Mouse (Mus musculus) limb, embryonic 11.5 days (tissue): ENCODE measurements around the gene Fyb. TPM values are rescaled to one million over a fixed set of nuclear protein-coding genes. Genes with fewer than 3 reads are reported as not detected.

Source experiments
- ATAC-seq: fragments of 200-750 bp; cut with Nextera tagmentation; 2 replicates; pipeline ENCODE4 v1.8.0; 2017; ENCODE audit warnings: low read depth; ENCODE audit not compliant: insufficient number of reproducible peaks, low FRiP score, low TSS enrichment
- DNase-seq: peaks from one replicate; pipeline ENCODE4 v3.0.0-alpha.2; 2015; ENCODE audit warnings: low spot score
- H3K27ac ChIP-seq: fragments of 300-500 bp; sonication (generic); replicated peaks from 2 replicates; pipeline ENCODE4 v1.5.1; 2014; ENCODE audit warnings: low read depth, mild to moderate bottlenecking, low read length
- H3K27me3 ChIP-seq: fragments of 300-500 bp; sonication (generic); 2 replicates; pipeline ENCODE4 v1.6.1; 2014; ENCODE audit warnings: mild to moderate bottlenecking, low read length, mixed read lengths; ENCODE audit not compliant: control insufficient read depth, insufficient read depth
- H3K36me3 ChIP-seq: fragments of 300-500 bp; sonication (generic); 2 replicates; pipeline ENCODE4 v1.6.1; 2014; ENCODE audit warnings: mild to moderate bottlenecking, low read length, moderate library complexity, mixed read lengths; ENCODE audit not compliant: control insufficient read depth, insufficient read depth
- H3K4me1 ChIP-seq: fragments of 300-500 bp; sonication (generic); 2 replicates; pipeline ENCODE4 v1.6.1; 2014; ENCODE audit warnings: low read length, mixed read lengths; ENCODE audit not compliant: control insufficient read depth, insufficient read depth
- H3K4me2 ChIP-seq: fragments of 300-500 bp; sonication (generic); 2 replicates; pipeline ENCODE4 v1.6.1; 2014; ENCODE audit warnings: low read depth, mild to moderate bottlenecking, moderate library complexity; ENCODE audit not compliant: severe bottlenecking
- H3K4me3 ChIP-seq: fragments of 300-500 bp; sonication (generic); 2 replicates; pipeline ENCODE4 v1.5.1; 2014; ENCODE audit warnings: low read depth, low read length
- H3K9ac ChIP-seq: fragments of 300-500 bp; sonication (generic); 2 replicates; pipeline ENCODE4 v1.6.1; 2014; ENCODE audit warnings: mild to moderate bottlenecking, low read length
- H3K9me3 ChIP-seq: fragments of 300-500 bp; sonication (generic); 2 replicates; pipeline ENCODE4 v1.6.1; 2016; ENCODE audit warnings: low read length; ENCODE audit not compliant: control insufficient read depth
- WGBS: fragments of 180-500 bp; shearing (Covaris S2); extraction: QIAGEN DNeasy Blood & Tissue Kit; methylation state at CpG from one replicate; pipeline ENCODE4 v1.1.7; 2014; 5-methylcytosine and 5-hydroxymethylcytosine counted together
- polyA plus RNA-seq: library from polyadenylated mRNA; unstranded; fragments of >200 nt; fragmentation: Nextera tagmentation; extraction: Ambion mirVana; gene quantifications from 2 replicates; pipeline ENCODE4 v1.2.1, GENCODE M21; 2014

Gene Fyb
- polyA plus RNA-seq, 1 experiment from 2014 or later, result 3.3 TPM

DNA sequence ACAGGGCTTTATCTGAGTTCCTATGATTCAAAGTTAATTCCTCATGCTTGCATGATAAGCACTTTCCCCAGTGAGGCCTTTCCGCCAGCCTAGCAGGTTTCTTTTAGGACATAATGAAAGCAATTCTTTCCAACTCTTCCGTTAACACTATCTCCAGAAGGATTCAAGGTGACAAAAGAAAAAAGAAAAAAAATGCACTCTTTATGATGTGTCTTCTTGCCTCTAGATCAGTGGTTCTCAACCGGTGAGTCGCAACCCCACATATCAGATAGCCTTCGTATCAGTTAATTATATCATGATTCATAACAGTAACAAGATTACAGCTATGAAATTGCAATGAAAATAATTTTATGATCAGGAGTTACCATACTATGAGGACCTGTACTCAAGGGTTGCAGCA is 45.3 kb downstream of the Fyb start:
- Histone ChIP-seq H3K4me3 (no peak overlapping the region), H3K27me3 (no peaks in the 10 kb centered on the region), H3K4me2 (no peak overlapping the region), H3K9ac (no peak overlapping the region), H3K27ac (no peak overlapping the region), H3K9me3 (no peaks in the 10 kb centered on the region), H3K36me3 (no peaks in the 10 kb centered on the region), H3K4me1 (no peaks in the 10 kb centered on the region)
- ATAC-seq (no peak), DNase-seq (no peak)
- 94% methylated on average over 5 of the region's 5 CpGs for WGBS

DNA sequence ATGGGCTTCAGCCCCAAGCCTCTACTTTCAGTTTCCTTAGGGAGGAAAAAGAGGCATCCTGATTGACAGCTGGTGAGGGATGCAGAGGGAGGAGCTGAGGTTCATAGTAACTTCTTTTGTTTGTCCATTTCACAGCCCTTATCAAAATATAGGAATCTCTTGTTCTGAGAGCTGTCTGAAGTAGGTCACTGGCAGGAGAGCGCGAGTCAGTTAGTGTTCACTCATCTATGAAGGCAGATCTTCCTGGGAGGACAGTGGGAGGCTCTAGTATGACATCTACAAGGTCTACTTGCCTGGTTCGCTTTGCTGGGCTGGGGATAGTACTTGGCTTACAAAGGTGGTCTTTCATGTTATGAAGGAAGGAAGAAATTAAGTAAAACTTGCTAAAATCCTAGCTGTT is 46.0 kb downstream of the Fyb start:
- Histone ChIP-seq H3K27ac (no peak overlapping the region), H3K4me2 (no peak overlapping the region), H3K36me3 (no peaks in the 10 kb centered on the region), H3K27me3 (no peaks in the 10 kb centered on the region), H3K9ac (no peak overlapping the region), H3K4me3 (no peak overlapping the region), H3K9me3 (no peaks in the 10 kb centered on the region), H3K4me1 (no peaks in the 10 kb centered on the region)
- DNase-seq (no peak), ATAC-seq (no peak)
- 88% methylated on average over 3 of the region's 3 CpGs for WGBS

DNA sequence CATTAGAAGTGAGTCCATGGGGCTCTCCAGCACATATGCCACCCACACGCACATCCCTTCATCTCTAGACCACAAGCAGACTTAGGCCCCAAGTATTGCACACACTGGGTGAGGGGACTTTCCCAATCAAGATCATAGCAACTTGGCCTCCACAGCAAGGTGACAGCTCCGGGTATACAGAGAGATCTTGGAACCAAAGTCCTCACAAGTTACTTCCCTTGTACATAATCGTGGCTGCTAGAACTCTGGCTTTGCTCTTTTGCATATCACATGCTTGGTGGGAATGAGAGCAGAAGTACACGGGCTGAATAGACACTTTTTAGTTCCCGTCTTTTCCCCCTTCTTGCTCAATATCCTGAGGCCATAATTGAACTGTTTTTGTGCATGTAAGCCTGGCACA is 46.4 kb downstream of the Fyb start:
- Histone ChIP-seq H3K27ac (no peak overlapping the region), H3K36me3 (no peaks in the 10 kb centered on the region), H3K9ac (no peak overlapping the region), H3K27me3 (no peaks in the 10 kb centered on the region), H3K4me1 (no peaks in the 10 kb centered on the region), H3K4me3 (no peak overlapping the region), H3K4me2 (no peak overlapping the region), H3K9me3 (no peaks in the 10 kb centered on the region)
- DNase-seq, result no peak
- WGBS, result 78% methylated on average over 5 of the region's 5 CpGs
- ATAC-seq, result no peak

DNA sequence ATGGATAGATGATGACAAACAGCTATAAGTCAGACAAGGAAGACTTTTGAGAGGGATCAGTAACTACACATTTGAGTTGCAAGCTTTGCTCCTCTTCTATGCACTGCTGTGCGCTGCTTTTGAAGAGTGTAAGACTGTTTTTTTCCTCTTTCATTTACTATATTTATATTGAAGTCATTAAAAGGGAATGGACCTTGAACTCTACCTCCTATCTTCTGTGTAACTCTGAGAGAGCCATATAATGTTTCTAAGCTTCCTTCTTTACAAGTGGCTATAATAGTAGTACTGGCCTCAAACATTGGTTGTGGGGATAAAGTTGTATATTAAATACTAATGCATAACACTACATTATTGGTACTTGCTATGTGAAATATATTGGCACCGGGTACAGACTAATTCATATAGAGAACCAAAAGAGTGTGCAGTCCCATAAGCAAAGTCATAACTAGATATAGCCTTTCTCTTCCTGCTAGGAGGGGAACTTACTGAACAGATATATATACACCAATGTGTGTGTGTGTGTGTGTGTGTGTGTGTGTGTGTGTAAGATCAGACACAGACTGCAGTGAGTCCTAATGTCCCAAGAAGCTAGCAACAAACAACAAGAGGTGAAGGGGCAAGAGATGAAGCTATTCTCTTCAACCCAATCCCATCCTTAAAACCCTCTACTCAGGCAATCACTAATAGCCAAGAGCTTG is 47.7 kb downstream of the Fyb start:
- H3K36me3 ChIP-seq, result no peaks in the 10 kb centered on the region
- no peak for ATAC-seq
- H3K4me2 ChIP-seq, result no peak overlapping the region
- WGBS, result 89% methylated on average over 2 of the region's 2 CpGs
- H3K9me3 ChIP-seq, result no peaks in the 10 kb centered on the region
- H3K4me1 ChIP-seq, result no peaks in the 10 kb centered on the region
- H3K27me3 ChIP-seq, result no peaks in the 10 kb centered on the region
- H3K27ac ChIP-seq, result no peak overlapping the region
- DNase-seq, result no peak
- H3K9ac ChIP-seq, result no peak overlapping the region
- no peak overlapping the region for H3K4me3 ChIP-seq

- Histone ChIP-seq H3K4me3 (no peak overlapping the region), H3K27ac (no peak overlapping the region), H3K4me1 (no peaks in the 10 kb centered on the region), H3K9me3 (no peaks in the 10 kb centered on the region), H3K4me2 (no peak overlapping the region), H3K36me3 (no peaks in the 10 kb centered on the region), H3K27me3 (no peaks in the 10 kb centered on the region), H3K9ac (no peak overlapping the region)
- DNase-seq (peak; percentile 74), ATAC-seq (peak; percentile 73; the same call in 1 of the 2 replicates)
- 7% methylated on average over 7 of the region's 7 CpGs for WGBS
These were observed 48.2 kb downstream of the Fyb start for GRCm38 (mm10) chr15:6570876-6571275.

GRCm38 (mm10) chr15:6574283-6574960 is 51.8 kb downstream of the Fyb start:
- H3K9me3 ChIP-seq, result no peaks in the 10 kb centered on the region
- no peak overlapping the region for H3K9ac ChIP-seq
- no peak for ATAC-seq
- no peak overlapping the region for H3K27ac ChIP-seq
- DNase-seq, result no peak
- no peaks in the 10 kb centered on the region for H3K4me1 ChIP-seq
- 65% methylated on average over 5 of the region's 5 CpGs for WGBS
- no peaks in the 10 kb centered on the region for H3K36me3 ChIP-seq
- H3K4me3 ChIP-seq, result no peak overlapping the region
- H3K27me3 ChIP-seq, result no peaks in the 10 kb centered on the region
- H3K4me2 ChIP-seq, result no peak overlapping the region

GRCm38 (mm10) chr15:6577971-6578370 is 55.3 kb downstream of the Fyb start:
- Histone ChIP-seq H3K4me3 (no peak overlapping the region), H3K36me3 (no peaks in the 10 kb centered on the region), H3K4me1 (no peaks in the 10 kb centered on the region), H3K4me2 (no peak overlapping the region), H3K9me3 (no peaks in the 10 kb centered on the region), H3K27me3 (no peaks in the 10 kb centered on the region), H3K27ac (no peak overlapping the region), H3K9ac (no peak overlapping the region)
- WGBS, result 80% methylated on average over 9 of the region's 9 CpGs
- ATAC-seq (no peak), DNase-seq (no peak)

DNA sequence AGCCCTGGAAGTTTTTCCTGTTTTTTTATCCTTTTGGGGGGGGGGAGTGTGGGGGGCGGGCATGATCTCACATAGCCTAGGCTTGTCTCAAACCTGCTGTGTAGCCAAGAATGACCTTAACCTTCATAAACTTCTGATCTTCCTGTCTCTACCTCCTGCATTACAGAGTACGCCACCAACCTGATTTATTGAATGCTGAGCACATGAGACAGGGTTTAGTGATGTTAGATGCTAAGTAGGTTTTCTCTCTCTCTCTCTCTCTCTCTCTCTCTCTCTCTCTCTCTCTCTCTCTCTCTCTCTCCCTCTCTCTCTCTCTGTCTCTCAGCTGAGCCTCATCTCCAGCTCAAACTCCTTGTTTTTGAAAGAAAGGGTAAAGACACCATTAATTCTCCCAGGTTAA is 56.0 kb downstream of the Fyb start:
- Histone ChIP-seq H3K9ac (no peak overlapping the region), H3K4me3 (no peak overlapping the region), H3K27ac (no peak overlapping the region), H3K27me3 (no peaks in the 10 kb centered on the region), H3K4me1 (no peaks in the 10 kb centered on the region), H3K9me3 (no peaks in the 10 kb centered on the region), H3K36me3 (no peaks in the 10 kb centered on the region), H3K4me2 (no peak overlapping the region)
- DNase-seq (no peak), ATAC-seq (no peak)
- 72% methylated on average over 2 of the region's 2 CpGs for WGBS
